ENCODE assay signal across 8 mouse cellular contexts in genomic region chr5:33629301-33629987, GRCm38 (mm10). TPM values are rescaled to one million over a fixed set of nuclear protein-coding genes. Genes with fewer than 3 reads are reported as not detected.
DNase-seq lines count a peak whose midpoint lies in the region; ATAC-seq lines count a peak whose summit lies in the region.

Gene Fam53a (minus strand): TSS chr5:33629635.
Gene Gm9903 (plus strand): TSS chr5:33629925.

- peak; percentile 100 for DNase-seq in kidney, postnatal 10 days
- peak; percentile 99 for DNase-seq in naive thymus-derived CD4-positive, alpha-beta T cell, adult 2 months (ENCODE audit: low read depth)
- peak; percentile 99 for DNase-seq in splenic B cell, adult 2 months (ENCODE audit: low read depth, low spot score)

- WGBS in heart, embryonic 13.5 days, result under 1% methylated on average over 98 of the region's 99 CpGs
- under 1% methylated on average over 88 of the region's 99 CpGs for WGBS in liver, embryonic 12.5 days (ENCODE audit: insufficient replicate concordance)

- H3K4me2 ChIP-seq in heart, embryonic 13.5 days, result peak within 1 kb of the TSS; percentile 87
- H3K4me2 ChIP-seq in liver, embryonic 12.5 days, result peak within 1 kb of the TSS; percentile 97

- H3K27me3 ChIP-seq in heart, embryonic 13.5 days (replicated peaks), result no peaks in the 10 kb centered on the region
- H3K27me3 ChIP-seq in liver, embryonic 12.5 days (replicated peaks), result no peaks in the 10 kb centered on the region
- no peaks in the 10 kb centered on the region for H3K27me3 ChIP-seq in splenic B cell, adult 2 months (ENCODE audit: control insufficient read depth, insufficient read depth, low read length, poor library complexity, severe bottlenecking)

- peak within 1 kb of the TSS; percentile 91 for H3K9ac ChIP-seq in heart, embryonic 13.5 days
- H3K9ac ChIP-seq in liver, embryonic 12.5 days, result peak within 1 kb of the TSS; percentile 83

- H3K4me3 ChIP-seq in brown adipose tissue, adult 24 weeks (ENCODE audit: insufficient read depth, low read depth, low read length), result peak within 1 kb of the TSS; percentile 90
- H3K4me3 ChIP-seq in heart, embryonic 13.5 days, result peak within 1 kb of the TSS; percentile 77
- peak within 1 kb of the TSS; percentile 74 for H3K4me3 ChIP-seq in liver, embryonic 12.5 days

- H3K4me1 ChIP-seq in brown adipose tissue, adult 24 weeks (ENCODE audit: control insufficient read depth, insufficient read depth, insufficient read length, low read length), result peaks cover 14% of the 10 kb centered on the region
- H3K4me1 ChIP-seq in heart, embryonic 13.5 days, result peaks cover 29% of the 10 kb centered on the region
- H3K4me1 ChIP-seq in liver, embryonic 12.5 days, result peaks cover 34% of the 10 kb centered on the region

- no peaks in the 10 kb centered on the region for H3K9me3 ChIP-seq in heart, embryonic 13.5 days
- H3K9me3 ChIP-seq in liver, embryonic 12.5 days (replicated peaks), result no peaks in the 10 kb centered on the region

- peak; percentile 89 for ATAC-seq in CD4-positive, CD25-positive, alpha-beta regulatory T cell, adult 4 months
- peak; percentile 90 for ATAC-seq in erythroid progenitor cell, adult 5-6 weeks (replicated peaks; ENCODE audit: low FRiP score, poor library complexity, severe bottlenecking)
- ATAC-seq in heart, embryonic 13.5 days (ENCODE audit: extremely low read depth, insufficient number of reproducible peaks, low FRiP score, low TSS enrichment), result peak; percentile 95
- peak; percentile 93 for ATAC-seq in liver, embryonic 12.5 days

- H3K36me3 ChIP-seq in heart, embryonic 13.5 days, result peaks cover 7% of the 10 kb centered on the region
- peaks cover 2% of the 10 kb centered on the region for H3K36me3 ChIP-seq in liver, embryonic 12.5 days
- no peaks in the 10 kb centered on the region for H3K36me3 ChIP-seq in splenic B cell, adult 2 months (ENCODE audit: control insufficient read depth, insufficient read depth, low read length, poor library complexity, severe bottlenecking)

- peak within 1 kb of the TSS; percentile 70 for H3K27ac ChIP-seq in brown adipose tissue, adult 24 weeks (replicated peaks; ENCODE audit: low read depth, low read length)
- peak within 1 kb of the TSS; percentile 91 for H3K27ac ChIP-seq in heart, embryonic 13.5 days (replicated peaks)
- peak within 1 kb of the TSS; percentile 91 for H3K27ac ChIP-seq in liver, embryonic 12.5 days

RNA-seq across cellular contexts. Expression of gene Fam53a, which starts in this region (rescaled TPM):
- 10 to 100 TPM; 19.9 to 23.5 TPM for polyA plus RNA-seq in CD4-positive, CD25-positive, alpha-beta regulatory T cell, adult 4 months (2017; shearing (Covaris generic))
- 13.6 and 14.7 TPM in 2 replicates for polyA plus RNA-seq in brown adipose tissue, adult 24 weeks (2012; ENCODE audit: insufficient read depth, insufficient read length, missing spikeins)
- total RNA-seq in erythroid progenitor cell, adult 5-6 weeks (2015; ENCODE audit: low replicate concordance), result 8.0 and 9.7 TPM in 2 replicates
- 3.0 and 29.2 TPM in 2 replicates for total RNA-seq in erythroid progenitor cell, adult 5-6 weeks (2017; ENCODE audit: low replicate concordance)
- 46.9 and 50.2 TPM in 2 replicates for polyA plus RNA-seq in heart, embryonic 13.5 days (2015; fragmentation: Nextera tagmentation; extraction: Ambion mirVana)
- polyA plus RNA-seq in liver, embryonic 12.5 days (2016; fragmentation: Nextera tagmentation; extraction: Ambion mirVana), result 32.4 and 40.7 TPM in 2 replicates

RNA-seq across cellular contexts. Expression of gene Gm9903, which starts in this region (rescaled TPM):
- 1 to 10 TPM in 1 of 2 experiments, not detected in 1; 1.6 TPM for polyA plus RNA-seq in CD4-positive, CD25-positive, alpha-beta regulatory T cell, adult 4 months (2017; shearing (Covaris generic))
- polyA plus RNA-seq in brown adipose tissue, adult 24 weeks (2012; ENCODE audit: insufficient read depth, insufficient read length, missing spikeins), result not detected in 2 replicates
- not detected in 2 replicates for total RNA-seq in erythroid progenitor cell, adult 5-6 weeks (2015; ENCODE audit: low replicate concordance)
- 0.77 TPM in 1 of 2 replicates, not detected in the other for total RNA-seq in erythroid progenitor cell, adult 5-6 weeks (2017; ENCODE audit: low replicate concordance)
- polyA plus RNA-seq in heart, embryonic 13.5 days (2015; fragmentation: Nextera tagmentation; extraction: Ambion mirVana), result 0.83 and 1.2 TPM in 2 replicates
- 0.11 and 0.19 TPM in 2 replicates for polyA plus RNA-seq in liver, embryonic 12.5 days (2016; fragmentation: Nextera tagmentation; extraction: Ambion mirVana)

Comparison
In these comparisons a context has a peak if more than half of its experiments do, and no peak if none do; other contexts are left out.
1. Peak in every context shown above with its lines: DNase-seq, ATAC-seq, H3K4me3 ChIP-seq and H3K27ac ChIP-seq.